Comparison of ENCODE assay signal across 18 mouse cellular contexts in the genomic region with DNA sequence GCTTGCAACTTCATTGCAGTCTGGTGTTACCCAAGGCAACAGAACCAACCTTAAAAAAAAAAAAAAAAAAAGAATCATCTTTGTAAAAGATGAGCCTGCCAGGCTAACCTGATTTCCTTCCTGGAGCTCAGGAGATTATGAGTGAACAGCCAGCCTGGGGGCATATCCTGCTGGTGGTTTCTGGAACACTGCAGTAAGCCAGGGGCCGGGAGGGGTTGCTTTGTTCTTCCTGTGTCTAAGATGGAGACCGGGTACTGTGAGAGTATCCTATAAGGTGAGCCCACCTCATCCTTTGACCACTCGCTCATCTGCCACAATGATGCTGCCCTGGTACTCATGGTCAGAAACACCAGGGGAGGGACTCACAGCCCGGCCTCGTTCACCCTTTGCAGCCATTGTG. TPM values are rescaled to one million over a fixed set of nuclear protein-coding genes. Genes with fewer than 3 reads are reported as not detected.
DNase-seq lines count a peak whose midpoint lies in the region; ATAC-seq lines count a peak whose summit lies in the region.
"Had no signal": no experiment of that assay in that cellular context is flagged by ENCODE, and none has a peak within 500 bp of the region (broad histone marks: within the 10 kb centered on the region; RNA-seq: fewer than 3 reads in every experiment).

No protein-coding gene starts in this region.

- H3K27me3 ChIP-seq in midbrain, embryonic 11.5 days (ENCODE audit: control insufficient read depth, insufficient read depth, low read length): no peaks in the 10 kb centered on the region
- no peaks in the 10 kb centered on the region for H3K27me3 ChIP-seq in midbrain, embryonic 13.5 days
- H3K27me3 ChIP-seq in heart, embryonic 12.5 days (replicated peaks): no peaks in the 10 kb centered on the region
- H3K27me3 ChIP-seq: embryonic facial prominence, embryonic 12.5 days; embryonic facial prominence, embryonic 15.5 days; heart, embryonic 13.5 days; hindbrain, embryonic 12.5 days; intestine, embryonic 15.5 days had no signal

- H3K4me3 ChIP-seq in midbrain, embryonic 11.5 days (ENCODE audit: low read depth, low read length): no peak overlapping the region
- H3K4me3 ChIP-seq in midbrain, embryonic 13.5 days (replicated peaks): no peak overlapping the region
- no peak overlapping the region for H3K4me3 ChIP-seq in heart, embryonic 12.5 days
- H3K4me3 ChIP-seq: embryonic facial prominence, embryonic 12.5 days; embryonic facial prominence, embryonic 15.5 days; gastrocnemius, adult 2 months; heart, embryonic 13.5 days; hindbrain, embryonic 12.5 days; intestine, embryonic 15.5 days had no signal

- WGBS in midbrain, embryonic 11.5 days: 90% methylated on average over 5 of the region's 5 CpGs
- WGBS in midbrain, embryonic 13.5 days: 90% methylated on average over 5 of the region's 5 CpGs
- 82% methylated on average over 5 of the region's 5 CpGs for WGBS in heart, embryonic 12.5 days

- no peaks in the 10 kb centered on the region; the same call in 1 of the 2 replicates for H3K4me1 ChIP-seq in midbrain, embryonic 11.5 days (ENCODE audit: control insufficient read depth, insufficient read depth, low read length)
- peaks cover 8% of the 10 kb centered on the region for H3K4me1 ChIP-seq in midbrain, embryonic 13.5 days (replicated peaks)
- H3K4me1 ChIP-seq in heart, embryonic 12.5 days (replicated peaks): no peaks in the 10 kb centered on the region
- H3K4me1 ChIP-seq: embryonic facial prominence, embryonic 12.5 days; embryonic facial prominence, embryonic 15.5 days; heart, embryonic 13.5 days; intestine, embryonic 15.5 days had no signal

- no peak overlapping the region for H3K9ac ChIP-seq in midbrain, embryonic 11.5 days (ENCODE audit: low read length)
- no peak overlapping the region for H3K9ac ChIP-seq in midbrain, embryonic 13.5 days (replicated peaks)
- H3K9ac ChIP-seq in heart, embryonic 12.5 days: no peak overlapping the region
- H3K9ac ChIP-seq: embryonic facial prominence, embryonic 12.5 days; embryonic facial prominence, embryonic 15.5 days; forebrain, postnatal 0 days; heart, embryonic 13.5 days; hindbrain, embryonic 12.5 days; intestine, embryonic 15.5 days had no signal

- H3K4me2 ChIP-seq in midbrain, embryonic 11.5 days: no peak overlapping the region
- no peak overlapping the region for H3K4me2 ChIP-seq in midbrain, embryonic 13.5 days (replicated peaks)
- no peak overlapping the region for H3K4me2 ChIP-seq in heart, embryonic 12.5 days
- H3K4me2 ChIP-seq: embryonic facial prominence, embryonic 12.5 days; embryonic facial prominence, embryonic 15.5 days; heart, embryonic 13.5 days; hindbrain, embryonic 12.5 days; intestine, embryonic 15.5 days had no signal

- DNase-seq in adrenal gland, adult 8-10 months: peak; percentile 13
- DNase-seq in adrenal gland, postnatal 4 days (ENCODE audit: low spot score in 2 of 2): no peak
- DNase-seq in midbrain, embryonic 11.5 days (ENCODE audit: low spot score, missing footprints): peak; percentile 66
- DNase-seq in adrenal gland, postnatal 25 days: peak; percentile 19
- DNase-seq: forebrain, postnatal 0 days; heart, adult 18-20 months; kidney, adult 11 months had no signal

- H3K36me3 ChIP-seq in midbrain, embryonic 11.5 days (ENCODE audit: control insufficient read depth, insufficient read depth, low read length): no peaks in the 10 kb centered on the region
- no peaks in the 10 kb centered on the region for H3K36me3 ChIP-seq in midbrain, embryonic 13.5 days
- no peaks in the 10 kb centered on the region for H3K36me3 ChIP-seq in heart, embryonic 12.5 days
- H3K36me3 ChIP-seq: embryonic facial prominence, embryonic 12.5 days; embryonic facial prominence, embryonic 15.5 days; heart, embryonic 13.5 days; hindbrain, embryonic 12.5 days; intestine, embryonic 15.5 days had no signal

- H3K9me3 ChIP-seq in midbrain, embryonic 11.5 days (ENCODE audit: control insufficient read depth, low read length): no peaks in the 10 kb centered on the region
- H3K9me3 ChIP-seq in midbrain, embryonic 13.5 days: no peaks in the 10 kb centered on the region
- peaks cover 5% of the 10 kb centered on the region for H3K9me3 ChIP-seq in heart, embryonic 12.5 days (replicated peaks)
- H3K9me3 ChIP-seq: embryonic facial prominence, embryonic 12.5 days; embryonic facial prominence, embryonic 15.5 days; heart, embryonic 13.5 days; hindbrain, embryonic 12.5 days; intestine, embryonic 15.5 days had no signal

- ATAC-seq in midbrain, embryonic 11.5 days (ENCODE audit: low FRiP score): no peak
- no peak for ATAC-seq in midbrain, embryonic 13.5 days
- no peak for ATAC-seq in heart, embryonic 12.5 days (ENCODE audit: insufficient number of reproducible peaks, low FRiP score)
- ATAC-seq: CD4-positive, CD25-positive, alpha-beta regulatory T cell, adult 4 months; forebrain, embryonic 14.5 days; hindbrain, embryonic 16.5 days; intestine, embryonic 15.5 days had no signal

- no peak overlapping the region for H3K27ac ChIP-seq in midbrain, embryonic 11.5 days (ENCODE audit: low read depth, low read length)
- H3K27ac ChIP-seq in midbrain, embryonic 13.5 days: no peak overlapping the region
- no peak overlapping the region for H3K27ac ChIP-seq in heart, embryonic 12.5 days (ENCODE audit: poor library complexity, severe bottlenecking)
- H3K27ac ChIP-seq: embryonic facial prominence, embryonic 12.5 days; embryonic facial prominence, embryonic 15.5 days; gastrocnemius, adult 2 months; heart, embryonic 13.5 days; hindbrain, embryonic 12.5 days; intestine, embryonic 15.5 days had no signal

RNA-seq across cellular contexts. Expression of a gene that starts 35.0 kb away (rescaled TPM):
- total RNA-seq in adrenal gland, adult 8-10 months (2022): 100 to 1,000 TPM; 303 to 399 (median 341) TPM
- total RNA-seq in adrenal gland, postnatal 4 days (2021): 100 to 1,000 TPM; 373 to 429 TPM
- 1,565 and 1,591 TPM in 2 replicates for polyA plus RNA-seq in midbrain, embryonic 11.5 days (2014; fragmentation: Nextera tagmentation; extraction: Ambion mirVana)
- polyA plus RNA-seq in midbrain, embryonic 13.5 days (2015; fragmentation: Nextera tagmentation; extraction: Ambion mirVana): 2,058 and 2,203 TPM in 2 replicates
- total RNA-seq in adrenal gland, postnatal 25 days (2021): 302 and 339 TPM in 2 replicates
- polyA plus RNA-seq in heart, embryonic 12.5 days (2016; fragmentation: Nextera tagmentation; extraction: Ambion mirVana): 849 and 887 TPM in 2 replicates

Comparison
In these comparisons a context has a peak if more than half of its experiments do, and no peak if none do; other contexts are left out.
1. DNase-seq: peak in adrenal gland, adult 8-10 months (single experiment), midbrain, embryonic 11.5 days (single experiment) and adrenal gland, postnatal 25 days (single experiment); none in adrenal gland, postnatal 4 days (0 of 2).